Mouse (Mus musculus) olfactory bulb, adult 2 months (tissue): ENCODE results near the gene Tspo2. TPM values are rescaled to one million over a fixed set of nuclear protein-coding genes. Genes with fewer than 3 reads are reported as not detected.

ENCODE experiments used
- H3K27ac ChIP-seq: fragments of 200-500 bp; 2 replicates; pipeline ENCODE4 v1.5.1; 2012; ENCODE audit warnings: low read depth, low read length; ENCODE audit not compliant: insufficient read depth
- H3K4me1 ChIP-seq: fragments of 200-500 bp; 2 replicates; pipeline ENCODE4 v1.6.1; 2012; ENCODE audit warnings: low read length; ENCODE audit not compliant: control insufficient read depth, insufficient read depth
- H3K4me3 ChIP-seq: fragments of 200-500 bp; 2 replicates; pipeline ENCODE4 v1.5.1; 2012; ENCODE audit warnings: mild to moderate bottlenecking, low read depth, low read length, moderate library complexity; ENCODE audit not compliant: insufficient read depth
- CTCF ChIP-seq: fragments of 200-500 bp; IDR thresholded peaks from 2 replicates; pipeline ENCODE4 v1.5.1; 2012; ENCODE audit warnings: low read depth, mild to moderate bottlenecking, low read length, moderate library complexity; ENCODE audit not compliant: insufficient read depth
- POLR2A ChIP-seq: fragments of 200-500 bp; IDR thresholded peaks from 2 replicates; pipeline ENCODE4 v1.6.1; 2012; ENCODE audit warnings: mild to moderate bottlenecking, low read depth, low read length, moderate library complexity; ENCODE audit not compliant: insufficient read depth
- WGBS: fragments of 180-500 bp; shearing (Covaris S2); methylation state at CpG from one replicate; pipeline ENCODE4 v1.1.7; 2018; 5-methylcytosine and 5-hydroxymethylcytosine counted together
- polyA plus RNA-seq: library from polyadenylated mRNA; stranded (reverse); fragments of >200 nt; gene quantifications from 2 replicates; pipeline ENCODE4 v1.2.4, GENCODE M21; 2012; ENCODE audit warnings: low replicate concordance; ENCODE audit not compliant: missing spikeins, insufficient read depth, insufficient read length

Gene Tspo2
- polyA plus RNA-seq, 1 experiment = not detected

- WGBS = 95% methylated on average over 3 of the region's 3 CpGs
- no peak for TF ChIP-seq CTCF
- TF ChIP-seq POLR2A = no peak
- Histone ChIP-seq H3K4me3 (no peak overlapping the region), H3K27ac (no peak overlapping the region), H3K4me1 (no peaks in the 10 kb centered on the region)
These were observed 48.6 kb downstream of the Tspo2 start for GRCm38 (mm10) chr17:48402751-48403150.

- TF ChIP-seq POLR2A = no peak
- no peak for TF ChIP-seq CTCF
- WGBS = 86% methylated on average over 4 of the region's 4 CpGs
- Histone ChIP-seq H3K27ac (no peak overlapping the region), H3K4me3 (no peak overlapping the region), H3K4me1 (no peaks in the 10 kb centered on the region)
These were observed 49.6 kb downstream of the Tspo2 start for GRCm38 (mm10) chr17:48401710-48402109.

Other genes starting within 250 kb of the Tspo2 start
- gene Trem1, start 218.8 kb downstream of the Tspo2 start, polyA plus RNA-seq = not detected in 2 replicates
- gene Trem3, start 203.7 kb downstream of the Tspo2 start, polyA plus RNA-seq = not detected in 2 replicates
- not detected in 2 replicates for gene Treml4, start 187.2 kb downstream of the Tspo2 start, polyA plus RNA-seq
- not detected in 2 replicates for gene Treml2, start 152.0 kb downstream of the Tspo2 start, polyA plus RNA-seq
- not detected in 2 replicates for gene B430306N03Rik, start 135.4 kb downstream of the Tspo2 start, polyA plus RNA-seq
- gene Trem2, start 105.1 kb downstream of the Tspo2 start, polyA plus RNA-seq = not detected in 2 replicates
- gene Treml1, start 91.6 kb downstream of the Tspo2 start, polyA plus RNA-seq = not detected in 2 replicates
- gene Nfya, start 41.6 kb downstream of the Tspo2 start, polyA plus RNA-seq = not detected in 2 replicates
- not detected in 2 replicates for gene Oard1, start 41.5 kb downstream of the Tspo2 start, polyA plus RNA-seq
- not detected in 2 replicates for gene Apobec2, start 18.6 kb downstream of the Tspo2 start, polyA plus RNA-seq
- not detected in 2 replicates for gene Unc5cl, start 3.4 kb upstream of the Tspo2 start, polyA plus RNA-seq